Mouse (Mus musculus): ENCODE results near the gene Gpr62. TPM values are rescaled to one million over a fixed set of nuclear protein-coding genes. Genes with fewer than 3 reads are reported as not detected.

Gene Gpr62
- total RNA-seq, 2 experiments from 2014 or later, result 9.0 to 9.6 TPM

GRCm38 (mm10) chr9:106475663-106476001 lies 9.9 kb upstream of the Gpr62 start, which contains the start of gene Rrp9:
TSS of gene Rrp9 (plus strand) at chr9:106475963.
- peak in 1 of 2 experiments; percentile 1 for DNase-seq (ENCODE audit: low spot score in 2 of 2)

GRCm38 (mm10) chr9:106475046-106475445 lies 9.3 kb upstream of the Gpr62 start:
- peak; percentile 1 to 2 for DNase-seq (ENCODE audit: low spot score in 2 of 2)

- DNase-seq (ENCODE audit: low spot score in 2 of 2), result peak; percentile 59 to 60
These were observed 8.7 kb upstream of the Gpr62 start for GRCm38 (mm10) chr9:106474456-106474855.

GRCm38 (mm10) chr9:106473753-106474105 lies 8.0 kb upstream of the Gpr62 start:
- DNase-seq (ENCODE audit: low spot score in 2 of 2), result peak; percentile 1 to 4

GRCm38 (mm10) chr9:106473081-106473752 lies 7.5 kb upstream of the Gpr62 start:
- DNase-seq (ENCODE audit: low spot score in 2 of 2), result peak; percentile 1 to 2

- no peak for DNase-seq (ENCODE audit: low spot score in 2 of 2)
These were observed 6.6 kb upstream of the Gpr62 start for GRCm38 (mm10) chr9:106472321-106472720.

GRCm38 (mm10) chr9:106471892-106472291 lies 6.2 kb upstream of the Gpr62 start:
- no peak for DNase-seq (ENCODE audit: low spot score in 2 of 2)

GRCm38 (mm10) chr9:106470991-106471750 lies 5.4 kb upstream of the Gpr62 start:
- DNase-seq (ENCODE audit: low spot score in 2 of 2), result no peak

- DNase-seq (ENCODE audit: low spot score in 2 of 2), result no peak
These were observed 4.0 kb upstream of the Gpr62 start for GRCm38 (mm10) chr9:106469776-106470175.

GRCm38 (mm10) chr9:106469317-106469716 lies 3.6 kb upstream of the Gpr62 start:
- no peak for DNase-seq (ENCODE audit: low spot score in 2 of 2)

- no peak for DNase-seq (ENCODE audit: low spot score in 2 of 2)
These were observed 2.0 kb upstream of the Gpr62 start for GRCm38 (mm10) chr9:106467746-106468145.

GRCm38 (mm10) chr9:106466721-106467120 lies 983 bp upstream of the Gpr62 start:
- DNase-seq (ENCODE audit: low spot score in 2 of 2), result no peak

- peak; percentile 65 to 83 for DNase-seq (ENCODE audit: low spot score in 2 of 2)
These were observed 792 bp downstream of the Gpr62 start for GRCm38 (mm10) chr9:106464751-106465541.

- DNase-seq (ENCODE audit: low spot score in 2 of 2), result no peak
These were observed 2.3 kb downstream of the Gpr62 start for GRCm38 (mm10) chr9:106463122-106464063.

- no peak for DNase-seq (ENCODE audit: low spot score in 2 of 2)
These were observed 3.3 kb downstream of the Gpr62 start for GRCm38 (mm10) chr9:106462430-106462800.

- no peak for DNase-seq (ENCODE audit: low spot score in 2 of 2)
These were observed 3.9 kb downstream of the Gpr62 start for GRCm38 (mm10) chr9:106461641-106462429.

- no peak for DNase-seq (ENCODE audit: low spot score in 2 of 2)
These were observed 4.7 kb downstream of the Gpr62 start for GRCm38 (mm10) chr9:106461026-106461415.

GRCm38 (mm10) chr9:106460401-106461025 lies 5.2 kb downstream of the Gpr62 start:
- no peak for DNase-seq (ENCODE audit: low spot score in 2 of 2)

GRCm38 (mm10) chr9:106459946-106460345 lies 5.8 kb downstream of the Gpr62 start:
- DNase-seq (ENCODE audit: low spot score in 2 of 2), result peak in 1 of 2 experiments; percentile 41
